Mouse (Mus musculus): ENCODE data around the gene Ikbke. TPM values are rescaled to one million over a fixed set of nuclear protein-coding genes. Genes with fewer than 3 reads are reported as not detected.
"Not testable (repeated sequence)": the region's sequence is repeated elsewhere in the genome, so short reads cannot be mapped to it uniquely, and the experiment has no call there.

Ikbke gene
- total RNA-seq, 2 experiments from 2014 or later, result 6.3 to 7.0 TPM

- no peak for ATAC-seq (replicated peaks; ENCODE audit: low FRiP score, poor library complexity, severe bottlenecking)
Observed at GRCm38 (mm10) chr1:131284616-131285015, 5.2 kb upstream of the Ikbke start.

GRCm38 (mm10) chr1:131284167-131284566 is 4.8 kb upstream of the Ikbke start:
- ATAC-seq (replicated peaks; ENCODE audit: low FRiP score, poor library complexity, severe bottlenecking), result no peak

GRCm38 (mm10) chr1:131281731-131282130 is 2.3 kb upstream of the Ikbke start:
- ATAC-seq (replicated peaks; ENCODE audit: low FRiP score, poor library complexity, severe bottlenecking), result no peak

- no peak for ATAC-seq (replicated peaks; ENCODE audit: low FRiP score, poor library complexity, severe bottlenecking)
Observed at GRCm38 (mm10) chr1:131280280-131280679, 874 bp upstream of the Ikbke start.

GRCm38 (mm10) chr1:131278606-131279455 is 575 bp downstream of the Ikbke start:
- ATAC-seq (replicated peaks; ENCODE audit: low FRiP score, poor library complexity, severe bottlenecking), result no peak

- ATAC-seq (replicated peaks; ENCODE audit: low FRiP score, poor library complexity, severe bottlenecking), result no peak
Observed at GRCm38 (mm10) chr1:131276831-131277230, 2.6 kb downstream of the Ikbke start.

GRCm38 (mm10) chr1:131275577-131275976 is 3.8 kb downstream of the Ikbke start:
- no peak for ATAC-seq (replicated peaks; ENCODE audit: low FRiP score, poor library complexity, severe bottlenecking)

GRCm38 (mm10) chr1:131274725-131275539 is 4.5 kb downstream of the Ikbke start:
- no peak for ATAC-seq (replicated peaks; ENCODE audit: low FRiP score, poor library complexity, severe bottlenecking)

- ATAC-seq (replicated peaks; ENCODE audit: low FRiP score, poor library complexity, severe bottlenecking), result peak; percentile 64
Observed at GRCm38 (mm10) chr1:131269797-131270578, 9.4 kb downstream of the Ikbke start.

- no peak for ATAC-seq (replicated peaks; ENCODE audit: low FRiP score, poor library complexity, severe bottlenecking)
Observed at GRCm38 (mm10) chr1:131268776-131269175, 10.6 kb downstream of the Ikbke start.

GRCm38 (mm10) chr1:131263905-131264304 is 15.5 kb downstream of the Ikbke start:
- no peak for ATAC-seq (replicated peaks; ENCODE audit: low FRiP score, poor library complexity, severe bottlenecking)

- 0 out of 2 replicates have a peak, but pooled peaks have one; percentile 14 for ATAC-seq (replicated peaks; ENCODE audit: low FRiP score, poor library complexity, severe bottlenecking)
Observed at GRCm38 (mm10) chr1:131260309-131260656, 19.1 kb downstream of the Ikbke start.

- no peak for ATAC-seq (replicated peaks; ENCODE audit: low FRiP score, poor library complexity, severe bottlenecking)
Observed at GRCm38 (mm10) chr1:131259632-131260308, 19.6 kb downstream of the Ikbke start.

- ATAC-seq (replicated peaks; ENCODE audit: low FRiP score, poor library complexity, severe bottlenecking), result no peak
Observed at GRCm38 (mm10) chr1:131257288-131257687, 22.1 kb downstream of the Ikbke start.

- not testable (repeated sequence) for ATAC-seq (replicated peaks; ENCODE audit: low FRiP score, poor library complexity, severe bottlenecking)
Observed at GRCm38 (mm10) chr1:131252516-131253250, 26.7 kb downstream of the Ikbke start.

GRCm38 (mm10) chr1:131246433-131247395 is 32.7 kb downstream of the Ikbke start:
- no peak for ATAC-seq (replicated peaks; ENCODE audit: low FRiP score, poor library complexity, severe bottlenecking)

GRCm38 (mm10) chr1:131245926-131246325 is 33.5 kb downstream of the Ikbke start:
- no peak for ATAC-seq (replicated peaks; ENCODE audit: low FRiP score, poor library complexity, severe bottlenecking)
